Mouse (Mus musculus) forebrain, embryonic 16.5 days (tissue): ENCODE results near the gene Apol7a. TPM values are rescaled to one million over a fixed set of nuclear protein-coding genes. Genes with fewer than 3 reads are reported as not detected.
"Not testable (repeated sequence)": the region's sequence is repeated elsewhere in the genome, so short reads cannot be mapped to it uniquely, and the experiment has no call there.

Source experiments
- ATAC-seq: fragments of 200-750 bp; cut with Nextera tagmentation; 2 replicates; pipeline ENCODE4 v1.8.0; 2017; ENCODE audit warnings: mild to moderate bottlenecking, moderate library complexity
- H3K27ac ChIP-seq: fragments of 300-500 bp; sonication (generic); 2 replicates; pipeline ENCODE4 v1.5.1; 2014; ENCODE audit warnings: low read length, control low read depth
- H3K27me3 ChIP-seq: fragments of 300-500 bp; sonication (generic); replicated peaks from 2 replicates; pipeline ENCODE4 v1.6.1; 2014; ENCODE audit warnings: low read length; ENCODE audit not compliant: control insufficient read depth, insufficient read depth
- H3K36me3 ChIP-seq: fragments of 300-500 bp; sonication (generic); 2 replicates; pipeline ENCODE4 v1.6.1; 2014; ENCODE audit not compliant: control insufficient read depth, insufficient read depth
- H3K4me1 ChIP-seq: fragments of 300-500 bp; sonication (generic); replicated peaks from 2 replicates; pipeline ENCODE4 v1.6.1; 2014; ENCODE audit warnings: low read length; ENCODE audit not compliant: control insufficient read depth, insufficient read depth
- H3K4me2 ChIP-seq: fragments of 300-500 bp; sonication (generic); 2 replicates; pipeline ENCODE4 v1.6.1; 2014; ENCODE audit warnings: mild to moderate bottlenecking, low read length, control low read depth
- H3K4me3 ChIP-seq: fragments of 300-500 bp; sonication (generic); replicated peaks from 2 replicates; pipeline ENCODE4 v1.5.1; 2014; ENCODE audit warnings: mild to moderate bottlenecking, low read length, control low read depth
- H3K9ac ChIP-seq: fragments of 300-500 bp; sonication (generic); replicated peaks from 2 replicates; pipeline ENCODE4 v1.6.1; 2014; ENCODE audit warnings: low read depth, low read length, control low read depth
- H3K9me3 ChIP-seq: fragments of 300-500 bp; sonication (generic); 2 replicates; pipeline ENCODE4 v1.6.1; 2016; ENCODE audit warnings: low read length; ENCODE audit not compliant: control insufficient read depth
- WGBS: fragments of 180-500 bp; shearing (Covaris S2); extraction: QIAGEN DNeasy Blood & Tissue Kit; methylation state at CpG from one replicate; pipeline ENCODE4 v1.1.7; 2014; 5-methylcytosine and 5-hydroxymethylcytosine counted together
- polyA plus RNA-seq: library from polyadenylated mRNA; unstranded; fragments of >200 nt; fragmentation: Nextera tagmentation; extraction: Ambion mirVana; gene quantifications from 2 replicates; pipeline ENCODE4 v1.2.1, GENCODE M21; 2015

Gene Apol7a
- polyA plus RNA-seq, 1 experiment from 2014 or later: not detected

GRCm38 (mm10) chr15:77412695-77413094 lies 13.8 kb upstream of the Apol7a start:
- H3K9ac ChIP-seq, H3K27me3 ChIP-seq: not testable (repeated sequence)
- WGBS: 29% methylated on average over 4 of the region's 4 CpGs

GRCm38 (mm10) chr15:77411035-77411434 lies 12.1 kb upstream of the Apol7a start, which contains the start of gene Apol9a:
Gene Apol9a (minus strand): TSS chr15:77411135.
- H3K27ac ChIP-seq, H3K36me3 ChIP-seq, H3K4me1 ChIP-seq, H3K4me2 ChIP-seq, H3K9ac ChIP-seq, ATAC-seq, H3K9me3 ChIP-seq, H3K27me3 ChIP-seq, H3K4me3 ChIP-seq: not testable (repeated sequence)
- WGBS: 50% methylated on average over 1 of the region's 4 CpGs

More at GRCm38 (mm10) chr15:77412695-77413094, 13.8 kb upstream of the Apol7a start:
- H3K36me3 ChIP-seq, H3K9me3 ChIP-seq, H3K4me1 ChIP-seq, H3K4me3 ChIP-seq, H3K4me2 ChIP-seq, H3K27ac ChIP-seq, ATAC-seq: not testable (repeated sequence)

- not testable (repeated sequence) for H3K9me3 ChIP-seq, H3K27ac ChIP-seq, H3K27me3 ChIP-seq, H3K4me2 ChIP-seq, H3K36me3 ChIP-seq, H3K4me3 ChIP-seq, ATAC-seq, H3K9ac ChIP-seq, H3K4me1 ChIP-seq
- WGBS: 72% methylated on average over 10 of the region's 10 CpGs
Observed at GRCm38 (mm10) chr15:77406370-77406769, 7.5 kb upstream of the Apol7a start.

- H3K27me3 ChIP-seq, H3K9ac ChIP-seq, H3K4me2 ChIP-seq, H3K36me3 ChIP-seq, H3K9me3 ChIP-seq, H3K27ac ChIP-seq, H3K4me1 ChIP-seq, ATAC-seq, H3K4me3 ChIP-seq: not testable (repeated sequence)
- WGBS: 76% methylated on average over 11 of the region's 11 CpGs
Observed at GRCm38 (mm10) chr15:77397450-77398132, 1.3 kb downstream of the Apol7a start.

- H3K27me3 ChIP-seq, H3K9me3 ChIP-seq, H3K4me3 ChIP-seq, H3K36me3 ChIP-seq, ATAC-seq, H3K4me2 ChIP-seq, H3K27ac ChIP-seq, H3K9ac ChIP-seq, H3K4me1 ChIP-seq: not testable (repeated sequence)
- WGBS: 47% methylated on average over 3 of the region's 3 CpGs
Observed at GRCm38 (mm10) chr15:77393832-77394231, 5.1 kb downstream of the Apol7a start.

- no peak for ATAC-seq
- H3K4me1 ChIP-seq: no peaks in the 10 kb centered on the region
- no peak overlapping the region for H3K4me3 ChIP-seq
- H3K9me3 ChIP-seq: no peaks in the 10 kb centered on the region
- no peak overlapping the region for H3K4me2 ChIP-seq
- WGBS: 98% methylated on average over 2 of the region's 2 CpGs
- no peak overlapping the region for H3K9ac ChIP-seq
- no peak overlapping the region for H3K27ac ChIP-seq
- no peaks in the 10 kb centered on the region for H3K27me3 ChIP-seq
- H3K36me3 ChIP-seq: no peaks in the 10 kb centered on the region
Observed at GRCm38 (mm10) chr15:77387462-77387861, 11.4 kb downstream of the Apol7a start.

GRCm38 (mm10) chr15:77384340-77385030 lies 14.4 kb downstream of the Apol7a start:
- Histone ChIP-seq H3K36me3 (no peaks in the 10 kb centered on the region), H3K9me3 (no peaks in the 10 kb centered on the region), H3K4me1 (no peaks in the 10 kb centered on the region), H3K27ac (no peak overlapping the region), H3K27me3 (no peaks in the 10 kb centered on the region), H3K4me3 (no peak overlapping the region), H3K9ac (no peak overlapping the region), H3K4me2 (no peak overlapping the region)
- 91% methylated on average over 7 of the region's 7 CpGs for WGBS
- ATAC-seq: no peak

- no peak for ATAC-seq
- no peak overlapping the region for H3K4me3 ChIP-seq
- no peaks in the 10 kb centered on the region for H3K9me3 ChIP-seq
- no peak overlapping the region for H3K27ac ChIP-seq
- H3K4me2 ChIP-seq: no peak overlapping the region
- H3K9ac ChIP-seq: no peak overlapping the region
- whole genome bisulfite sequencing: 82% methylated on average over 1 of the region's 1 CpGs
- H3K4me1 ChIP-seq: no peaks in the 10 kb centered on the region
- no peaks in the 10 kb centered on the region for H3K27me3 ChIP-seq
- no peaks in the 10 kb centered on the region for H3K36me3 ChIP-seq
Observed at GRCm38 (mm10) chr15:77382880-77383279, 16.0 kb downstream of the Apol7a start.

- Histone ChIP-seq H3K27me3 (no peaks in the 10 kb centered on the region), H3K4me2 (no peak overlapping the region), H3K4me3 (no peak overlapping the region), H3K4me1 (no peaks in the 10 kb centered on the region), H3K9ac (no peak overlapping the region), H3K36me3 (no peaks in the 10 kb centered on the region), H3K9me3 (no peaks in the 10 kb centered on the region), H3K27ac (no peak overlapping the region)
- 88% methylated on average over 10 of the region's 11 CpGs for WGBS
- no peak for ATAC-seq
Observed at GRCm38 (mm10) chr15:77382271-77382850, 16.5 kb downstream of the Apol7a start.
